Mouse (Mus musculus) lung, postnatal 36 days (tissue): Measurements from ENCODE around the gene Rfx5.

Experiments used
- DNase-seq: peaks from one replicate; pipeline ENCODE4 v3.0.0; 2022; ENCODE audit warnings: mixed read lengths

Rfx5 gene

DNA sequence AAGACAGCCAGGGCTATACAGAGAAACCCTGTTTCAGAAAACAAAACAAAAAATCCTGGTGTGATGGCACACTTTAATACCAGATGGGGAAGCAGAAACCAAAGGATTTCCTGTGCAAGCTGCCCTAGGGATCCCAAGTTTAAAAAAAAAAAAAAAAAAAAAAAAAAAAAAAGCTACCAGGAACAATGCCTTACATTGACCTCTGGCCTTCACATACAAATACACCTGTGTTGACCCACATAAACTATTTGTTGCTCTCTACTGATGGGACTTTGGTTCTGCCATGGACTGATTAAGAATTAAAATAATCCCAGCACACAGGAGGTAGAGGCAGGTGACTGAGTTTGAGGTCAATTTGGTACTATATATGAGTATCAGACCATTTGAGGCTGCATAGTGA lies 49.4 kb downstream of the Rfx5 start:
- DNase-seq, result no peak

- no peak for DNase-seq
These were observed 51.8 kb downstream of the Rfx5 start for GRCm38 (mm10) chr3:95005651-95006050.

DNA sequence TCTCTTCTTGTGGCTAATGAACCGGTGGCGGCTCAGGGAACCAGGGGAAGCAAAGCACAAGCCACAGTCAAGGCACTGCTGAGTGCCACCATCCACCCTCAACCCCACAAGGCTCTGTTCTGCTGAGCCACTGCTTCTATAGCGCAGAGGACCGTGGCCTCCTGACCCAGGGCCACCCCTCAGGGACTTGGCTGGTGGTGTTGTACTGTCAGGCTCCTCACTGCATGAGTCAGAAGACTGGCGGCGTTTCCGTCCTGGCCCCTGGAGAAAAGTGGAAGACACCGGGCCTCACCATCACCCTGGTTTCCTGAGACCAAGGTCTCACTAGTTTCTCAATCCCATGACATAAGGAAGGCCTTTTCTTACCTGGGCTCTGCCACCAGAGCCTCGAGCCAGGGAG lies 53.8 kb downstream of the Rfx5 start:
- no peak for DNase-seq

DNA sequence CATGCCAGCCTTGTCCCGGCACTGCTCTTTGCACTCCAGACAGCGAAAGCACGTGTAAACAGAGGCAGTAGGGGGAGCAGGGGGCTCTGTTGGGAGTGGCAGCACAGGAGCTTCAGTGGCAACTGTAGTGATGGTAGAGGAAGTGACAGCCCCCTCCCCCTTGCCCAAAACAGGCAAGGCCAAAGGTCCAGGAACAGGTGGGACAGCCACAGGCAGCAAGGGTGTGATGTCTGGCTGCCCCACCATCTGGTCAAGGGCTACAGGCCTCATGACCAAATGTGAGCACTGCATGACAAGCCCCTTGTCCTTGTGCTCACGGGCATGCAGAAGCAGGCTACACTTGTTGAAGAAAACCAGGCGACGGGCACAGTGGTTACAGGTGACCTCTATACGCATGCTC lies 56.5 kb downstream of the Rfx5 start:
- DNase-seq, result no peak
